Mouse (Mus musculus) layer of hippocampus, adult 18-20 months (tissue): Measurements from ENCODE around the gene Zbed3. TPM values are rescaled to one million over a fixed set of nuclear protein-coding genes. Genes with fewer than 3 reads are reported as not detected.

ENCODE experiments used
- DNase-seq, 2 experiments: peaks; one replicate each; pipeline ENCODE4 v3.0.0; 2022; ENCODE audit warnings: low spot score in 2 of 2
- long read RNA-seq: library from polyadenylated mRNA; stranded (forward); transcript quantifications from one replicate; pipeline ENCODE4 v2.0.0, GENCODE M21; 2021
- total RNA-seq, 2 experiments: library from RNA; stranded (reverse); gene quantifications; 2 replicates each; pipeline ENCODE4 v1.2.3; 2021

Gene Zbed3
- total RNA-seq, result 10 to 100 TPM; 11.7 to 13.3 TPM
- long read RNA-seq, transcript Zbed3-201 (2 exons, 1,894 nt), result major isoform, 9 of 11 reads
- long read RNA-seq, partial matches to known transcripts, result 0 of 11 reads
- long read RNA-seq, other reads (novel, unspliced or antisense), result 2 of 11 reads

DNA sequence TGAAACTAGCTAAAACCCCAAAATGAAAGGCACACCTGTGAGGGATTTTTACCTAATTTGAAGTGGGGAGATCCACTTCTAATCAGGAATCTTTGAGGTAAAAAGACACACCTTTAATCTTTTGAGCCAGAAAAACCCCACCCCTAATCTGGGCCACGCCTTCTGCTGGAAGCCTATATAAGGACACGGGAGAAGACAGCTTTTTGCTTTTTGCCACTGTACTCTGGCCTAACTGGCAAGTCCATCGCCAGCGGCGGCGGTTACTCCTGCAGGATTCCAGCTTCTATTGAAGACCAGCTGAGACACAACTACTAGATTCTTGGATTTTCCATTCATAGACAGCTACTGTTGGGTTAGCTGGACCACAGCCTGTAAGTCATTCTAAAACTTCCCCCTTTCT, at the start of gene Zbed3:
TSS of gene Zbed3 (plus strand) at position 213 of the 400 bp plus-strand sequence.
- DNase-seq, result no peak

DNA sequence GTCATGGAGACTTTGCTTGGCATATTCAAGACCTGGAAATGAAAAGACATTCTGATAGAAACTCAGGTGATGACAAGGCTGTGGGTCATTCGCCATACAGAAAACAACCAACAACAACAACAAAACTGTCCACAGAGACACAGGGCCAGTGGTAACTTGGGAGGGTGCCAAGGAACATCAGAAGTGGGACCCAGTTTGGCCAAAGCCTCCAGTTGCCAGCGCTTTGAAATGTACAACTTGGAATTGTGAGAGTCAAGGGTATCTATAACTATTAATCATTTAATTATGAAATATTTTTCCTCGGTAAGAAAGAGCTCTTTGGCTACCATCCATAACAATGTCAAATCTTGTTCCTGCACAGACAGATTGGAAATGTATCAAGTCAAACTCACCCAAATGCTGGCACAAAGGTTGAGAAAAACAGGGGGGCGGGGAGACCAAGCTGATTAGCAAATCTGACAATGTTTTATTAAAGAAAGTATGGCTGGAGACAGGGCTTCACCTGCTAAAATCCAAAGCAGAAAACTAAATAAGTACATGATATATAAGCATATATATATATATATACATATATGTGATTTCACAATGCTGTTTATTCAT, 44.9 kb upstream of the Zbed3 start:
- DNase-seq, result peak in 1 of 2 experiments; percentile 9

DNA sequence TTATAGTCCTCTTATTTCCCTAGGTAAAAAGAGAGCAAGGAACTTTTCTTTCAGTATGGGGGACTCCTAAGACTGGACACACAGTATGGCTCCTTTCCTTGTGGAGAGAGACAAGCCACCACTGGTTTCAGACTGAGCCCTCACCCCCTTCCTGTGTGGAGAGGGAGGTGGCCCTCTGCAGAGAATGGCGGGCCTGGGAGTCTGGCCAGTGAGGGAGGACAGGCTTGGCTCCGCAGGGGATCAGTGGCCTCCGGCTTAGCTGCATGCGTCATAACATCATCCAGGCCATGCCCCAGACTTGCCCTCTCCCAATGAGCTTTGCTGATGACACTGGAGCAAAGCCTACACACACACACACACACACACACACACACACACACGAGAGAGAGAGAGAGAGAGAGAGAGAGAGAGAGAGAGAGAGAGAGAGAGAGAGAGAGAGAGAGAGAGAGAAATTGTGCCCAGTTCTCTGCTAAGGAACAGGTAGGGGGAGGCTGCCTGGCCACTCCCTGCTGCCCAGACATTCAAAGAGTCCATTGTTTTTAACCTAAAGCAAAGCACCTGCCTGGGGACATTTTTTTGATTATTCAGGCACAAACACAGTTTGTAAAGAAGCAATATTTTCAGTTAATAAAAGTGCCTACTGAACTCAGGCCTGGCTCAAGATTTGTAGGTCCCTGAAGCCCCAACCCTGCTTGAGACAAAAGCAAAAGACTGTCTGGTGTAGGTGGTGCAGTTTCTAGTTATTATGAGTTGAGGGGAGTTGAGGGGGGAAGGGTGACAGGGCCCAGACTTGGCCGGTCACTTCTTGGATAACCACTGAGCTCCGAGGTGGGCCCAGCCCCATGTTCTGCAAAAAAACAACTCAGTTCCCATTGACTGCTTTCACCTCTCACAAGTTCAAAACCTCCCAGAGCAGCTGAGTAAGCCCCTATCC, 41.4 kb upstream of the Zbed3 start:
- DNase-seq, result no peak

DNA sequence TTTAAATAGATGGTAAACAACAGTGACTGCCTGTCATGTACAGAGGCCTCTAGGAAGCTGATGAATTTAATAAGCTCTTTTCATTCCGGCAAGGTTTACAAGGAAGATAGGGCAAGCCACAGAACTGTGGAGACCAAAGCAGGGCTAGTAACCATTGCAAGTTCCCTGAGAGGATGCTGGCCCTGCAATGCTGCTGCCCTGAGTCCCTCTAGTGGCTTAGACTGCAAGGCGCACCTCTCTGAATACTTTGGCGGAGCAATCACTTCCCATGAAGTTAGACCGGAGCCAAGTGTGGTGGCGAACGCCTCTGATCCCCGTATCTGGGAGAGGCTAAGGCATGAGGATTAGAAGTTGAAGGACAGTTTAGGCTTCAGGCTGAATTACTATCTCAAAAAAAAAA, 36.4 kb upstream of the Zbed3 start:
- DNase-seq, result peak; percentile 69 to 89

DNA sequence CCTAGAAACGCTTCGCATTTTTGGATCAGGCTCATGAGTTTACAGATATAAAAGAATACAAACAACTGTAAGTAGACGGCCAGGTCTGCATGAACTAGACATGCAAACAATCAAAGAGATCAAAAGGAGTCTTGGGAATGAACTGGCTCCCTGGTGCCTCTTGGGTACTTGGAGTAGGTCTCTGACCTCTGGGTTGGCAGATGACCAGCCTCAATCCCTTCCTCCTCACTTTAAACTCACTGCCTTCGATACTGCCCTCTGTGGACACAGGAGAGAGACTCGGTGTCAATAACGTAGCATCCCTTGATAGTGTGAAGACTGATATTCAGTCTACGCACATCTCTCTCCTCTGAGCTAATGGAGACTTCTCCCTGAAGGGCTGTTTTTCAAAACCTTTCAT, 35.4 kb upstream of the Zbed3 start:
- no peak for DNase-seq

DNA sequence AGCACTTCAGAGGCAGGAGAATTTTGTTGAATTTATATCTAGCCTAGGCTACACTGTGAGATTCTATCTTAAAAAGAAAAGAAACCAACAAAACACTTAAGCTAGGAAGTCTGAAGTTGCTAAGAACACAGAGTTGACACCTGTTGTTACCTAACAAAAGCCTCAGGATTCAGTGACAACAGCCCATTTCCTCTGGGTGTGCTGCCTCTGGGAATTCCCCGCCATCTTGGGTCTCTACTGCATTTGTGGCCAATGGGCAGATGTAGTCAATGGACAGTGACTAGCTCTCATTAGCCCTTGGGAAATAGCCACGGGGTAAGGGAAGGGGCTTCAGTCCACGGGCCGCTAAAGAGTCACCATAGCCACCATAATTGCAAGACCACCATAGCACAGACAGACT, 31.4 kb upstream of the Zbed3 start:
- DNase-seq, result no peak

DNA sequence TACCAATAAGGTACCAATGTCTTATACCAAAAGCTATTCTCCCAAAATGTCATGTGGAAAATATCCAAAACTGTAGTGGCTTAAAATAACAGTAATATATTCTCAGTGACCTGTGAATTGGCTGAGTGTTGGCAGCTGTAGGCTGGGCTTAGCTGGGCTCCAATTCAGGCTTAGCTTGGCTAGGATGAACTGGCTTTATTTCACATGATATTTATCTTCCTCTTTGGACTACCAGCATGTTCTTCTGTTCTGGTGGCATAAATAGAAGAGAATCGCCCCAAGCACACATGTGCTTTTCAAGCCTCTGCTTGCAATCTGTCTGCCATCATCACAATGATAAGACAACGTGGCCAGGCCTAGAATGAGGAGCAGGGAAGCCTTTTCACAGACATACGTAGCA, 23.5 kb upstream of the Zbed3 start:
- no peak for DNase-seq

DNA sequence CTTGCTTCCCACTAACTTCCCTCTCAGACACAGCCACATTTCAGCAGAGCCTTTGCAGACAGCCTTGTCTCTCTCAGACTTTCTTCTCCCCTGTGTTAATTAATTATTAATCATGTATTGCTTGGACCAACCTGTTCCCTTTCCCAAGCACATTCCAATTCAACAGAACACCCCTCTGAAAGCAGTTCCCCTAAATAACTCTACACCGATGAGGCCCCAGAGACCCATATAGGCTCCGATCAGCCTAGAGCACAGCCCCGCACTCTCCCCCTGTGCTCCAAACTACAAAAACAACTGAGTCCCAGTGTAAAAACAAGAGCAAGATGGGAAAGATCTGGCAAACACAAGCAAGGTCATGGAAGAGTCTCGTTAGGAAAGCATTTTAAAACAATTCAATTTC, 16.8 kb upstream of the Zbed3 start:
- no peak for DNase-seq

DNA sequence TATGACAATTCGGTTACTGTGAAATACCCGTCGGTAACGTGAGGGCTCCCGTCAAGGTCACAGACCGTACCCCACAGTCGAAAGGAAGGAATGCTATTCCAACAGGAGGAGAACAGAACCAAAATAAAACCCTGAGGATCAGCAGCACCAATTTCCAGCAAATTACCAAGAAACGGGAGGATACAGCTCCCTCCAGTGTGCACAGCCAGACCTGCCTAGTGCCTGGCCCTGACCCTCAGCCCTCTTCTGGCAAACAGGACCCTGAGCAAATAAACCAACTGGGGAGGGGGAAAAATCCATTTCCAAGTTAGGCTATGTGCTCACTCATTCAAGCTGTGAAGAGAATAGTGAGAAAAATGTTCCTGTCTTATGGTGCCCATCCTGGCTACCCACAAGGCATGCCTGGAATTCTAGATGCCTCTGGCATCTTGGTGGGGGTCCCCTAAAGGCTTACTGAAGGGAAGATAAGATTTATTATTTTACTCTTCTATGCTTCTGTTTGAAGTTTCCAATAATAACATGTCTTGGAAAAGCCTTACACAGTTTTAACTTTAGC, 16.2 kb upstream of the Zbed3 start:
- DNase-seq, result no peak

DNA sequence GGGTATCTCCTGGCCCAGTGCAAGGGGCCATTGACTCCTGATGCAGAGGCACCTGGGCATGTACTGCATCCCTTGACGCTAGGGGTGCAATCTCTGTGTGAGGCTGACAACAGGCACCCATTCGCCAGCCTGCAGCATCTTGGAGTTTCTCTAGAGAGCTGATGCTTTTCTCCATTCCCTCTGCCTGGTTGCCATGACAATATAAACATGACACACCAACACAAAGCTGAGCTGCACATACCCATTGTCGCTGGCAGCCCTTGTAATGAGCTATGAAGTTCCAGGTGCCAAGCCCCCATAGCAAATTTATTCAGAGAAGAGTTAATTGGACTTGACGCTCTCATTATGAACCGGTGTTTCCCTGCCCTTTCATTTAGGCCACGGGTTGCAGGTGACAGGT, 11.4 kb upstream of the Zbed3 start:
- peak; percentile 36 to 60 for DNase-seq

DNA sequence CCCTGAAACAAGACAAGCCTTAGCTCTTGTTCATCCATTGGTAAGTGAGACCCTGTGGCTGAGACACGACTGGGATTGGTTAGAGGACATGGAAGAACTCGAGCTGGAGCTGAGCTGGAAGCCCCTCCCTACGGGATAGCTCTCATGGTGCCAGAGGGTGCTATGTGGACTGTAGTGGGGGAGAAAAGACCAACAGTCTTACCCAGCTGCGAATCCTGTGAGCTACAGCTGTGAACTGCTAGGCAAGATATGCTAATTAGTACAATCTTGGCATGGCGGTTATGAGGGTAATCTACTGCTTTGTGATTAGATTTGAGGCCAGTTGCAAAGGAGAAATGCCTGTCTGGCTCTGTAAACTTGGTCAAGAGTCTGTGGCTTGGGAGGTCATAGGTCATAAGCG, 4.3 kb upstream of the Zbed3 start:
- no peak for DNase-seq

DNA sequence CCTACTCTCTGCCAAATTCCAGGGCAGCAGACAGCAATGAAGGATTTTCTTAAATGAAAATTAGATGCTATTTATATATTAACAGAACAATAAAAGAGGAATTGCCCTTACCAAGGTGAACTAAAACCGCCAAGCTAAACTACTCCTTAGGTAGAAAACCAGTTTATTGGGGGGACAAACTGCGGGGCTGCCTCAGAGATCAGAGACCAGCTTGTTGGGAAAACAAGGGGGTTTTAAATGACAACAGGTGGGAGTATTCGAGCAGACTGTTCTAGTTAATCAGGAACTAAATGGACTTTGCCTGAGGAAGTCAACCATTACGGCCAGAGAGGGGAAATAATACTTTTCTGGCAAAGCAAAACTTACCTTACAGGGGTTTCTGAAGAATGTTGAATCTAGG, 3.0 kb upstream of the Zbed3 start:
- DNase-seq, result no peak

DNA sequence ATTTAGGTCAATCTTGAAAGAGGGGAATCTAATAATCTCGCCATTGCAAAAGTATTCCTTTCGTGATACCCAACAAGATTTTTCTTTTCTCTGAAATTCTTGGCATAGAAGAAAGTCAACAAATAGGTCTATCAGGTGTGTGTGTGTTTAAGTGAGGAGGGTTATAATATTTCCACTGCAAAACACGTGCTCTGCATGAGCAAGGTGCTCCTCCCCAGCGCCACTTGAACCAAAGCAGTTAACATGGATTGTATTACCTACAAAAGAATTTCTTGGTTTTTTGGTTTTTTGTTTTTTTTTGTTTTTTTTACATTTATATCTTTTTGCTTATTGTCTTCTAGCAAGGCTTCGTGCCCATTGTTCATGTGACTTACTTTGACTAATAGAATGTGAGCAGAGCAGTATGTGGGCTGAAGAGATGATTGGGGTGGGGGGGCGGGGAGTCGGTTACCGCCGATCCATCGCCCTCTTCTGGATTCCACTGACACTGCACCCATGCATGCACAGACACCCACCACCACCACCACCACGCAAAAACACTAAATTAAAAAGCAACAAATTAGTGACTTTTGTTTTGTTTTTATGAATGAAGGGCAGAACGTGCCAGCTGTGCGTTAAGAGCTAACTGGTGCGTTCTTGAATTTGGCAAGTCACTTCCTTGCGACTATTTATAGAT, 676 bp downstream of the Zbed3 start:
- peak in 1 of 2 experiments; percentile 66 for DNase-seq

DNA sequence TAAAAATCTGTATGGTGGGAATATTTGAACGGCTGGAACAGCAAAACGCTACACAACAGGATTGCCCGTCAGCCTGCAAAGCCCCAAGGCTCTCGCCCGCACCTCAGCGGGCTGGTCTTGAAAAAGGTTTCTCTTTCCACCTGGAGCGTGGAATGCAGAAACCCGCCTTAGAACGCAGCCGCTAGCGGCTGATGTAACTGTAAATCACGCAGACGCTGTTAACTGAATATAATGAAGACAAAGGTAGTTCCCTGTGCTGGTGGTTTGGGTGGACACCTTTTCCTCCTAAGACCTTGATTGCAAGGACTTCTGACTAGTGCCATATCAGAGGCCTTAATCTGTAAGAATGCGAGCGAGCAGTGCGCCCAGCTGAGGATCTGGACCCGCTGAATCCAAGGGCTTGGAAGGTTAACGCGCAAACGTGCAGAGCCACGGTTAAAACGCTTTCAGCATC, 1.2 kb downstream of the Zbed3 start:
- DNase-seq, result peak; percentile 22 to 67

DNA sequence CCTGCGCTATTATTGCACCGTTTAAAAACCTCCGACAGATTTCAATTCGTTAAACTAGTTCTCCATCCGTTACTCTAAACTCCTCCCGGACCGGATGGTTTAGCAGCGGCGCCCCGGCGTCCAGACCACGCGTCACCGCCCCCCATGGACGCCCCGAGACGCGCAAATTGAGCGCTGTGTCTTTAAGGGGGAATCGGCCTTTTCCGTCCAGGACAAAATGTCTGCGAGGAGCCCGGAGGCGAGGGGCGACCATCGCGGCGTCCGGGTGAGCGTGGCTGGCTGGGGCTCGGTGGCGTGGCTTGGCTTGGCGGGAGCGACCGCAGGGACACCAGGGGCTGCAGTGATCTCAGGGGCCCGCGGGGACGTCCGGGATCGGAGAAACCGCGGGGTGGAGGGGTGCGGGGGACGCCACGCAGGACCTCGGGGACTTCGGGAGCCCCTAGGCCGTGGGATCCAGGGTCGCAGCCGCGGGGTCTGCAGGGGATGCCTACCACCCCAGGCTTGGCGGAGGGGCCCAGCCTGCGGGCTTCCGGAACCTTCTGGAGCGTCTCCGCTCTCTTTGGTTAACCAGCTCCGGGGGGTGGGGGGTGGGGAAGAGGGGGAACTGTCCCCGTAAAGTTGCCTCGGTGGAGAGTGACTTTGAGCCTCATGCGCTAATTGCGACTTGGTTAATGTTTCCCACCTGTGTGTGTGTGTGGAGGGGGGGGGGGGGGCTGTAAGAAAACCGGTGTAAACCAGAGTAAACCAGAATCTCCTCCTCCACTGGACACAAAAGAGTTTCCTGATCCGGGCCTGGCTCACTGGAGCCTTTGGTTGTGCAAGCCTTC, 1.9 kb downstream of the Zbed3 start:
- peak in 1 of 2 experiments; percentile 42 for DNase-seq

DNA sequence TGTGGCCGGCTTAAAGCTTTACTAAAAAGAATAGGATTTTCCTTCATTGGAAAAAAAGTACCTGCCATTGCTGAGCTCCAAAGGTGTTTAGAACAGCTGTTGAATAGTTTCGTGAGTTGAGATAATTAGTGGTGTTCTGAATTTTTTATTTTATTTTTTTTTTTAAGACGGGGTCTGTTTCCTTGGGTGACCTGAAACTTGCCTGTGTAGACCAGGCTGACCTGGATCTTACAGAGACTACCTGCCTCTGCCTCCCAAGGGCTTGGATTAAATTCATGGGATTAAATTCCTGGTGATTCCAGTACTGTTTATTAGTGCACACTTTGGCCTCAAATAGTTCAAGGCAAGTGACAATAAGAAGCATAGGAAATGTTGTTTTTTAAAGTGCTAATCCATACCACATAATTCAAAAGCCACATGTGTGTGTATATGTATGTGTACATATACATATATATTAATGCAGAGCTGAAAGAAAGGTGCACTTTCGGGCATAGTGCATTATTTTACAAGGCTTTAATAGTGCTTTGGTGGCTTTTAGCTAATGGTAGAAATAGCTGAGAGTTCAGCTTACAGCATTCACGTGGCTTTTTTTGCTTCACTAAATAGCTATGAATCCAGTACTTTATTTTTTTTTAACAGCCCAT, 2.6 kb downstream of the Zbed3 start:
- DNase-seq, result no peak

DNA sequence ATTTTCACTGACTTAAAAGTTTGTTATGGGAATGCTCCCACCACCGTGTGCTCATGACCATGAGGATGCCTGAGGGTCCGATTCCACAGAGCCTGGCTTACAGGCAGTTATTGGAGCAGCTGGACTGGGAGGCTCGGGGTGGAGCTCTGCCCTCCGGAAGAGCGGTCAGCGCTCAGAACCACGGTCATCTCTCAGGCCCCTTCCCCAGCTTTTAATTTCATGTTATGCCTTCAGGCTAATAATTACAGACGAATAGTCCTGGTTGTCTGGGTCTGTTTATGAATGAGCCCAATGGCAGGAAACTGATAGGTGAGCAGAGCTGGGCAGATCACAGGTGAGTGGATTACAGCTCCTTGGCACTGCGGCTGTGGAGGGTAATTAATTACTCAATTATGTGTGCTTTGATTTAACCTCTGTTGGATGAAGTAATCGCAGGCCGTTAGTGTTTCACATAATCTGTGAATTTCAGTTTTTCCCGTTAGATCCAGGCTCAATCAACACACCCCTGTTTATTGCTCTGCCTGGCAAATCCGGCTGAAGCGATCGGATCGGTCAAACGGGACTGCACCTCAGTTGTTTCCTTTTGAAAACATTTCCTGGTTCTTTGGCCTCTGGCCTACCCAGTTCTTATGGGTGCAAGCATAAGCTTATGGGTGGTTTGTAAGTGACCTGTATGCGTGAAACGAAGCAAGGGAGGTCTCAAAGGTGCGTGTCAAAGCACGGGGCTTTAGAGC, 3.4 kb downstream of the Zbed3 start:
- DNase-seq, result no peak

DNA sequence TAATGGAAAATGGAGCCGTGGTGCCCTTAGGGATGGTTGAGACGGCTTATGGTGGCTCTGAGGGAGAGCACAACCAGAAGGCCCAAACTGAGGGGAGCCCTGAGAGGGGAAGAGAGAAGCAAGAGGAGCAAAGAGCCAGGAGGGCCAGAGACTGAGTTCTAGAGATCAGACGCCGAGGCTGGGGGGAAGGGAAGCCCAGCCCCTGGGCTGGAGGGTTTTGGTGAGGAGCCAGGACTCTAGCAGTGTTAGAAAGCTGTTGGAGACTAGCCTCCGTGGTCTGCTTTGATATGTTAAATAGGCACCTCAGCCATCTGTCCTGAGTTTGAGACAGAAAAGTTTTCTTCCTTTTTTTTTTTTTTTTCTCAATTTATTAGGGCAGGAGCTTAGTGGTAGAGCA, 3.9 kb downstream of the Zbed3 start:
- DNase-seq, result peak in 1 of 2 experiments; percentile 40

DNA sequence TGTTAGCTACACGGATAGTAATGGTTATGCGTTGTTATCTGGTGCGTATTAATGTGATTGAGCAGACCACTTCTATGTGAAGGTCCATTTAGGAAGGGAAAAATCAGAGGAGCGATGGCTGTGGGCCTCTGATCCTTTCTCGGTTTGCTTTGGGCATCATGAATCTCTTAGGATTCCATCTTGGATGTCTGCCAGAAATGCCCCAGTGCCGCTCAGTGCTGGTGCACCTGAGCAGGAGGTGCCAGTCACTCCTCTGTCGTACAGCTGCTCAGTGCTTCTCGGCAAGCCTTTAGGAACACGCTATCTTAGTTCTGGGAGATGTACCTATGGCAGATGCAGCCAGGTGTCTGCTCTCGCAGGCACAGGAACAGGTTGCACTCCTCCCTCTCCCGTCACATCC, 5.4 kb downstream of the Zbed3 start:
- no peak for DNase-seq
